Mouse (Mus musculus) lung, postnatal 0 days (tissue): ENCODE data around the gene Plekhf1.

Experiments used
- CTCF ChIP-seq: IDR thresholded peaks from 2 replicates; pipeline ENCODE4 v1.5.1; 2016; ENCODE audit warnings: antibody characterized with exemption, mild to moderate bottlenecking
- EP300 ChIP-seq: IDR thresholded peaks from 2 replicates; pipeline ENCODE4 v1.6.1; 2016; ENCODE audit warnings: antibody characterized with exemption, mild to moderate bottlenecking, control low read depth

DNA sequence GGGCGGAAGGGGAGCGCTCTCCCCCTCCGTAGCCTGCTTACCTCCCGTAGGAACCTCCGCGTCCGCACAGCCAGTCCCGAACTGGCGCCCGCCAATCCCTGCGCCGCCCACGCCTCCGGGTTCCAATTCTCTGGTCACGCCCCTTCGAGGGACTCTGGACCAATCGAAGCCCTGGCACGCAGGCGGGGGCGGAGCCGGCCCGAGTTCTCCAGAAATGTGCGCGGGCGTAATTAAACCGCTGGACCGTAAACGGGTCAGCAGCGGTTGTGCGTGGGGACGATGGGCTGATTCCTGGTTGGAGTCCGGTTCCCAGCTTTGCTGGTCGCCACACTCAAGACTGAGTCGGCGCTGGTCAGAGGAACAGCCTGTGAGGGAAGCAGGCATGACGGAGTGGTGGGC, at the start of gene Plekhf1:
- TF ChIP-seq EP300 (no peak), CTCF (no peak; the same call in 1 of the 2 replicates)
